Mouse (Mus musculus) C2C12 (cell line): ENCODE results near the gene Nek6. TPM values are rescaled to one million over a fixed set of nuclear protein-coding genes. Genes with fewer than 3 reads are reported as not detected.

Source experiments
- H3K27me3 ChIP-seq: one replicate; pipeline ENCODE4 v1.6.1; 2011; ENCODE audit not compliant: control insufficient read depth, insufficient read depth, insufficient read length
- H3K36me3 ChIP-seq: one replicate; pipeline ENCODE4 v1.6.1; 2011; ENCODE audit not compliant: control insufficient read depth, insufficient read depth
- H3K4me3 ChIP-seq: one replicate; pipeline ENCODE4 v1.5.1; 2011; ENCODE audit warnings: mild to moderate bottlenecking, control low read depth; ENCODE audit not compliant: poor library complexity, insufficient read depth, severe bottlenecking
- H3K79me2 ChIP-seq: one replicate; pipeline ENCODE4 v1.6.1; 2011; ENCODE audit not compliant: control insufficient read depth, insufficient read depth
- H3K79me3 ChIP-seq: one replicate; pipeline ENCODE4 v1.6.1; 2011; ENCODE audit warnings: low read depth, control low read depth
- H3ac ChIP-seq: one replicate; pipeline ENCODE3; 2011; ENCODE audit warnings: low read depth; ENCODE audit not compliant: control insufficient read depth, insufficient read length
- CEBPB ChIP-seq: IDR thresholded peaks from one replicate; pipeline ENCODE4 v1.6.1; 2011; ENCODE audit warnings: low read depth, mild to moderate bottlenecking, control low read depth, moderate library complexity
- CTCF ChIP-seq: IDR thresholded peaks from one replicate; pipeline ENCODE4 v1.5.1; 2011; ENCODE audit not compliant: control insufficient read depth, insufficient read depth, insufficient read length
- FOSL1 ChIP-seq: IDR thresholded peaks from one replicate; pipeline ENCODE4 v1.8.0; 2011; ENCODE audit warnings: mild to moderate bottlenecking, low read length; ENCODE audit not compliant: poor library complexity, insufficient read depth, severe bottlenecking
- MAX ChIP-seq: IDR thresholded peaks from one replicate; pipeline ENCODE4 v1.6.1; 2011; ENCODE audit warnings: mild to moderate bottlenecking, control low read depth
- MYOD1 ChIP-seq: IDR thresholded peaks from one replicate; pipeline ENCODE4 v1.6.1; 2011; ENCODE audit warnings: low read depth; ENCODE audit not compliant: control insufficient read depth, insufficient read length
- MYOG ChIP-seq: IDR thresholded peaks from one replicate; pipeline ENCODE4 v1.6.1; 2011; ENCODE audit not compliant: control insufficient read depth, insufficient read length; ENCODE audit errors: extremely low read depth
- USF1 ChIP-seq: IDR thresholded peaks from one replicate; pipeline ENCODE4 v1.6.1; 2011; ENCODE audit warnings: low read depth, mild to moderate bottlenecking, control low read depth, moderate library complexity
- polyA plus RNA-seq: library from polyadenylated mRNA; unstranded; fragments of >200 nt; fragmentation: generic; extraction: Trizol; gene quantifications from one replicate; pipeline ENCODE4 v1.2.1, GENCODE M21; 2012; ENCODE audit warnings: missing spikeins

The Nek6 gene
- polyA plus RNA-seq, 1 experiment, result 27.9 TPM

- TF ChIP-seq FOSL1 (no peak), CTCF (no peak), USF1 (no peak), CEBPB (no peak), MYOD1 (no peak), MYOG (no peak), MAX (no peak)
- no peak overlapping the region for H3ac ChIP-seq
Observed at GRCm38 (mm10) chr2:38535051-38535450, 23.6 kb downstream of the Nek6 start.

GRCm38 (mm10) chr2:38535521-38536220, 24.2 kb downstream of the Nek6 start:
- peaks cover 69% of the 10 kb centered on the region for H3K79me3 ChIP-seq
- no peak overlapping the region for H3ac ChIP-seq
- H3K79me2 ChIP-seq, result peaks cover 100% of the 10 kb centered on the region
- H3K27me3 ChIP-seq, result no peaks in the 10 kb centered on the region
- no peak for TF ChIP-seq CTCF
- TF ChIP-seq MYOD1, result no peak
- no peak for TF ChIP-seq FOSL1
- H3K4me3 ChIP-seq, result no peak overlapping the region
- H3K36me3 ChIP-seq, result peaks cover 9% of the 10 kb centered on the region

More at GRCm38 (mm10) chr2:38535051-38535450, 23.6 kb downstream of the Nek6 start:
- Histone ChIP-seq H3K27me3 (no peaks in the 10 kb centered on the region), H3K4me3 (no peak overlapping the region), H3K36me3 (peaks cover 9% of the 10 kb centered on the region), H3K79me3 (peaks cover 70% of the 10 kb centered on the region), H3K79me2 (peaks cover 100% of the 10 kb centered on the region)

GRCm38 (mm10) chr2:38536331-38536731, 24.9 kb downstream of the Nek6 start:
- peaks cover 66% of the 10 kb centered on the region for H3K79me3 ChIP-seq
- no peak overlapping the region for H3K4me3 ChIP-seq
- TF ChIP-seq MYOG (no peak), FOSL1 (peak; percentile 22), MYOD1 (peak; percentile 83)
- H3K36me3 ChIP-seq, result peaks cover 9% of the 10 kb centered on the region
- no peaks in the 10 kb centered on the region for H3K27me3 ChIP-seq
- H3K79me2 ChIP-seq, result peaks cover 100% of the 10 kb centered on the region
- peak overlapping the region; percentile 7 for H3ac ChIP-seq

- TF ChIP-seq USF1, result no peak
- TF ChIP-seq MYOD1, result no peak
- no peak for TF ChIP-seq CTCF
- no peak for TF ChIP-seq FOSL1
- Histone ChIP-seq H3K79me3 (peaks cover 60% of the 10 kb centered on the region), H3K36me3 (peaks cover 6% of the 10 kb centered on the region), H3K4me3 (no peak overlapping the region), H3K79me2 (peaks cover 100% of the 10 kb centered on the region), H3K27me3 (no peaks in the 10 kb centered on the region), H3ac (no peak overlapping the region)
Observed at GRCm38 (mm10) chr2:38539677-38540076, 28.2 kb downstream of the Nek6 start.

GRCm38 (mm10) chr2:38540666-38541065, 29.2 kb downstream of the Nek6 start:
- TF ChIP-seq FOSL1 (no peak), MYOD1 (no peak), CEBPB (no peak), CTCF (no peak), MAX (no peak), MYOG (no peak), USF1 (no peak)
- no peaks in the 10 kb centered on the region for H3K27me3 ChIP-seq

GRCm38 (mm10) chr2:38541101-38541500, 29.7 kb downstream of the Nek6 start:
- TF ChIP-seq CEBPB (no peak), FOSL1 (no peak), MAX (no peak), MYOG (no peak), CTCF (no peak), MYOD1 (no peak), USF1 (no peak)
- Histone ChIP-seq H3K27me3 (no peaks in the 10 kb centered on the region), H3K79me2 (peaks cover 100% of the 10 kb centered on the region), H3ac (no peak overlapping the region), H3K79me3 (peaks cover 59% of the 10 kb centered on the region), H3K4me3 (no peak overlapping the region), H3K36me3 (peaks cover 6% of the 10 kb centered on the region)

More at GRCm38 (mm10) chr2:38540666-38541065, 29.2 kb downstream of the Nek6 start:
- Histone ChIP-seq H3ac (no peak overlapping the region), H3K4me3 (no peak overlapping the region), H3K36me3 (peaks cover 6% of the 10 kb centered on the region), H3K79me2 (peaks cover 100% of the 10 kb centered on the region), H3K79me3 (peaks cover 59% of the 10 kb centered on the region)
